Mouse (Mus musculus) cerebellum, postnatal 36 days (tissue): ENCODE data around the gene Nr1h4.
A peak's percentile ranks its signal among the peaks of the same experiment; 100 is the strongest.

ENCODE experiments used
- DNase-seq, 2 experiments: peaks; one replicate each; pipeline ENCODE4 v3.0.0; 2021 to 2022; ENCODE audit warnings: mixed read lengths in 2 of 2

Nr1h4 gene

DNA sequence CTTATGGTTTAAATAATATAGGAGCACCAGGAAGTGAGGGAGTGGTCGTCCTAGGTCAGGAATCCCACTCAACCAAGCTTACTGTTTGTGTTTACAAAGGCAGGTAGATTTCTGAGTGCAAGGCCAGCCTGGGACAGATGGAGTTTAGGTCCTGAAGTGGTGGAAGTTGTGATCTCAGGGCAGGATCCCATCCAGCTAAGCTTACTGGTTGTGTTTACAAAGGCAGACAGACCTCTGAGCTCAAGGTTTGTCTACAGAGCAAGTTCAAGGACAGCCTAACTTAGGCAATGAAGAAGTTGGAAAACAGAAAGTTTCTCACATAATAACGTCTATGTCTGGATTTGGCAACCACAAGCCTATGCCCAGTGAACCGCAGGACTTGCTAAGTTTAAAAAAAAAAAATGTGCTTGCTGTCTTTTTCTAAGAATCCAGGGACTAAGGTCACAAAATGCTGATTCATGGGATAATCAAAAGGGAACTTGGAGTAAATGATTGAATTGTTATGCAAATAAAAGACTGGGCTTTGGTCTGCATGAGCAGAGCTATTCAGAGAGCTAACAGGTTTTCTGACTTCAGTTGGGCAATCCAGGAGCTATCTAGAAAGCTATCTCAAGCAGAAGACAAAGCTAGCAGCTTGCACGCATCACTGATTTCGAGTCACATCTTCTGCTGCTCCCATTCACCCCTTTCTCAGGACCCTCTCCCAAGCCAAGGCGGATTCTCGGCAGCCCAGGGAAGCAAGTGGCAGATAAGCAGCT, 62.6 kb downstream of the Nr1h4 start:
- DNase-seq = no peak

DNA sequence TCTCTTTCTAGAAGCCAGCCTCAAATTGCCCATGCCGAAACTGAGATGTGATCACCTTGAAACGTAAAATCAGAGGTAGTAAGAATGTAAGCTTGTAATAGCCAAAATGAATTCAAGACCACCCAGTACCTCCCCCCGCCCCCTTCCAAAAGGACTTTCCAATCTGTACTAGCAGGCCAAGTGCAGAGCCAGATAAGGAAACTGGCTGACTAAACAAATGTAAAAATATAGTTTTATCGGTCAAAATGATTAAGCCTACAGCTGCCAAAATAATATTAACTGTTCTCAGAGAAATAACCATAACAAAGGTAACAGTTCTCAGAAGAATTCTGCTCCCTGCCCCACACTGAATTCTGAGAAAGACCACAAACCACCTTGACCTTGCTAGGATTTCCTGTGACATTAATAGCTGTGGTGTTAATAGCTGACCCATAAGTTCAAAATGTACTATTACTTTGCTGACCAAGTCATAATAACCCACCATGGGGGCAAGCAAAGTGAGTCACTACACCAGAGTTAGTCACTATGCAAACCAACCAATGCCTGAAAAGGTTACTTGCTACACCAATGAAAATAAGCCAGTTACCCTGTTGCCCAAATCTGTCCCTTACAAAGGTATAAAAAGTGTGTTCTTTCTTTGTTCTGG, 68.5 kb downstream of the Nr1h4 start:
- DNase-seq = no peak

GRCm38 (mm10) chr10:89462890-89463289, 70.5 kb downstream of the Nr1h4 start:
- no peak for DNase-seq

- DNase-seq = peak; percentile 59 to 81
These were observed 71.4 kb downstream of the Nr1h4 start for GRCm38 (mm10) chr10:89461856-89462507.

DNA sequence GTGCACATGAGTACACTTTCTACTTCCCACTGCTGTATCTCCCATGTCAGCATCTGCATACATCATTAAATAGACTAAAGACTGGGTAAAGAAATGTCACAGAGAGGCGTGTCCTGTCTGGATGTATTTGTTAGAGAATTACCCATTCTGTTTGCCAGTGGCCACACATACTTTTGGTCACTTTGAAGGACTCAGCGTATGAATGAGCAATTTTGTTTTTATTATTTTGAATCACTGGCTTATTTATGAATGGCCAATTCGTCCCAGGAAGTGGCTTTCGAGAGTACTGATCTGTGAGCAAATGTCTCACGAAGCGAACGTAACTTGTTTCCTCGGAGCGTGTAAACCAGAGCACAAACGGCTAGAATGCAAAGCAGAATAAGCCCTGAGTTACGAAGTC, 72.4 kb downstream of the Nr1h4 start:
- no peak for DNase-seq

GRCm38 (mm10) chr10:89458770-89459169, 74.6 kb downstream of the Nr1h4 start:
- DNase-seq = no peak

GRCm38 (mm10) chr10:89453794-89454193, 79.6 kb downstream of the Nr1h4 start:
- no peak for DNase-seq

- DNase-seq = no peak
These were observed 80.2 kb downstream of the Nr1h4 start for GRCm38 (mm10) chr10:89453068-89453641.

GRCm38 (mm10) chr10:89450411-89450810, 83.0 kb downstream of the Nr1h4 start:
- peak; percentile 18 to 21 for DNase-seq

DNA sequence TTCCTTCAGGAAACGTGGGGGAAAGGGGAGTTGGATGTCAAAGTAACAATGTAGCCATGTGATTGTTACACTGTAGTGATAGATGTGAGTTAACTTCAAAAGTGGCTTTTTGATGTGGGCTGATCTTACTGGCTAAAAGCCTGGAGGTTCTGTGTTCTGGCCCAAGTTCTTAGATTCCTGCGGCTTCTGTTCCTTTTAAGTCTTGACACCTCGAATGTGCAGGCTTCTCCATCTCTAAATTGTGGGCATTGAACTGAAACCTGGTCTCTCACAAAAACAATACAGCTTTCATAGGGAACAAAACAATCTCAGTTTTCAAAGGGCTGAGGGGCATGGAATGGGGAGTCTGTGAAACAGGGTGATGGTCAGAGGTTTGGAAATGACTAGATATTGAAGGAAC, 89.0 kb downstream of the Nr1h4 start:
- DNase-seq = no peak

DNA sequence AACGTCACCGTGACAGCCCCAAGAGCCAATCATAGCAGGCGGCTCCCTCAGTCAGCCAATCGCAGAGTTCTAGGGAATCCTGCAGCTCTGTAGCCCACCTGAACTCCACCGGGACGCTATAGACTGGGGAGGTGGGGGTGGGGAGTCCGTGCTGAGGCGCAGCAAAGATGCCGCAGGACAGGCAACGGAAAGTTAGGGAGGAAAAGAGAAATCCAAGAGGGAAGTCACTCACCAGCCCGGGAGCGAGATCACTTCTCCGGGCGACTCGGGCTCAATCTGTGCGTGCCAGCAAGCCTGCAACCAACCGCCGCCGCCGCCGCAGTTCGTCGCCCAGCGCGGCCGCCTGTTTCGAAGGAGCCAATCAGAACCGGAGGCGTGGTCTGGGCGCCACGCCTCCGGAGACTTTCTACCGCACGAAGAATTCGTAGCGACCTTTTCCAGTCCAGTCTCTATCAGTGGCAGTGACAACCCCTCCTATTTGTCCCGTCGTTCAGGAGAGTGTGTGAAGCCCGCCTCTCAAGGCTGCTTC, 89.7 kb downstream of the Nr1h4 start, which contains the start of gene Gas2l3:
TSS of gene Gas2l3 (minus strand) at position 345 of the 529 bp plus-strand sequence.
- DNase-seq = peak; percentile 74 to 76

GRCm38 (mm10) chr10:89443115-89443622, 90.2 kb downstream of the Nr1h4 start:
- no peak for DNase-seq

DNA sequence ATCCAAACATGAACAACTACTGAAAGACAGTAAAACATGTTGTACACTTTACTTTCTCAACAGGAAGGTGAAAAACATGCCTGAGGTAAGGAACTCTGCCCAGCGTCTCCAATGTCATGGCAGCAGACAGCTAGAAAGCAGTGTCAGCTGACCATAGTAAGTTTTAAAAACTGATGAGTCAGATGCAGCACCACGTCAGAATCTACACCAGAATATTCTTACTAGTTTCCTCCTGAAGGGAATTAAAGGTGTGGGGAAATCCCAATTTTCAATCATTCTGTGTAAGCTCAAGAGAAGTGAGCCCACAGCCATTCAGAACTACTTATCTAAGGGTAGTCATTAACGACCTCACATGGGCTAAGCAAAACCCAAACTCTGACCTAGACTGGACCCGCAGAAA, 90.7 kb downstream of the Nr1h4 start:
- DNase-seq = no peak

DNA sequence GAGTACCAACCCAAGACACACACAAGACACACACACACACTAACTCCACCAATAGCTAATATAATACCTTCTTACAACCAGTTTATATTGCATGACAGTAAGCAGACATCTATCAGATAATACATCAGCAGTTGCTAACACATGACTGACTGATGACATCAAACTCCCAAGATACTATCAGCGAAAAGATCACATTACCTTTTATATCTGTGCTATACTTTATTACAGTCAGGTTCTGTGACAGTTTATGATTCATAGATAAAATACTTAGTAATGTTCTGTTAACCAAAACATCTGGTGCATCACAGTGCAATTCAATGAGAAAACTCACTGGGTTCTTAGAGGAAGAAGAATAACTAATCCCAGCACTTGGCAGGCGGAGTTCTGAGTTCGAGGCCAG, 91.4 kb downstream of the Nr1h4 start:
- no peak for DNase-seq

DNA sequence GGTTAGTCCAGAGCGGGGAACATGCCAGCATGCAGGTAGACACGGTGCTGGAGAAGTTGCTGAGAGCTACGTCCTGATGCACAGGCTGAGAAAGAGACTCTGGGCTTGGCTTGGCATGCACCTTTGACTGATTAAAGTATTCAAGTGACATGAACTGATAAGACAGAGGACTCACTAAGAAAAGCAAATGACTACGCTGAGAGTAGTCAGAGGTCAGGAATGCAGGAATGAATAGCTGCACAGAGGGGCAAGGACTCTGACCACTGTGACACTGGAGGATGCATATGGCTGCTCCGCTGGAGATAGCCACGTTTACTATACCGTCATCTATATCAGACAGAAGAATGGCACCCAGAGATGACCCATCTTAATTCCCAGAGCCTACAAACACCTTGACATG, 94.0 kb downstream of the Nr1h4 start:
- no peak for DNase-seq

DNA sequence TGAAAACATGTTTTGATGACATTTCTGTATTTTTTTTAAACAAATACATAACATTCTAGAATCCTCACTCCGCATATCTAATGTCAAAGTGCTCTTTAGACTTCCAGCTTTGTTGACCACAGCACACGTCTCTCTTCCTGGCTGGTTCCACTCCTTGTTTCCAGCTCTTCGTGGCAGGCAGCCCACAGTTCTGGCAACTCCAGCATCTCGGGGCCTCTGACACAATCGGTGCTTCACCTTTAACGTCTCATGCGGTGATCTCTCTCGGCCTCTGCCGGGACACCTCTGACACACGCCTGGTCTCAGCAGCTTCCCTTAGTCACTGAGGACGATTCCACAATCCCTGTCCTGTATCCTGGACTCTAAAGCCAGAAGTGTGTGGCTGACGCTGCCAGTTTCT, 95.4 kb downstream of the Nr1h4 start:
- DNase-seq = no peak

GRCm38 (mm10) chr10:89437472-89437871, 95.9 kb downstream of the Nr1h4 start:
- no peak for DNase-seq

DNA sequence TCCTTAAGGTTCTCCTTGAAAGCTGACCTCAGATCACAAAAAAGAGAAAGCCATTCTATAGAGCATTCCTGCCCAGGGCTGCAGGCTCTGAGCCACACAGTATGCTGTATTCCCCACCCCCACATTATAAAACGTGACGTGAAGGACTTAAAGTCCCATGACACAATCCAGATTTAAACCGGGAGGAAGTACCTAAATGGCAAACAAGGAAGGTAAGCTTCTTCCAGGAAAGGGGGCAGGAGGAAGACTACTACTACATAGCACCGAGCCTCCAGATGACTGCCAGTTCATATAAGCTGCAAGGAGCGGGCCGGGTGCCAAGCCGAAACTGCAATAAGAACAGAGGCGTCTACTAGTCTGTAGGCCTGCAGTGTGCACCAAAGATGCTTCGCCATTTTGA, 97.5 kb downstream of the Nr1h4 start:
- DNase-seq = no peak

GRCm38 (mm10) chr10:89435413-89435812, 98.0 kb downstream of the Nr1h4 start:
- no peak for DNase-seq

DNA sequence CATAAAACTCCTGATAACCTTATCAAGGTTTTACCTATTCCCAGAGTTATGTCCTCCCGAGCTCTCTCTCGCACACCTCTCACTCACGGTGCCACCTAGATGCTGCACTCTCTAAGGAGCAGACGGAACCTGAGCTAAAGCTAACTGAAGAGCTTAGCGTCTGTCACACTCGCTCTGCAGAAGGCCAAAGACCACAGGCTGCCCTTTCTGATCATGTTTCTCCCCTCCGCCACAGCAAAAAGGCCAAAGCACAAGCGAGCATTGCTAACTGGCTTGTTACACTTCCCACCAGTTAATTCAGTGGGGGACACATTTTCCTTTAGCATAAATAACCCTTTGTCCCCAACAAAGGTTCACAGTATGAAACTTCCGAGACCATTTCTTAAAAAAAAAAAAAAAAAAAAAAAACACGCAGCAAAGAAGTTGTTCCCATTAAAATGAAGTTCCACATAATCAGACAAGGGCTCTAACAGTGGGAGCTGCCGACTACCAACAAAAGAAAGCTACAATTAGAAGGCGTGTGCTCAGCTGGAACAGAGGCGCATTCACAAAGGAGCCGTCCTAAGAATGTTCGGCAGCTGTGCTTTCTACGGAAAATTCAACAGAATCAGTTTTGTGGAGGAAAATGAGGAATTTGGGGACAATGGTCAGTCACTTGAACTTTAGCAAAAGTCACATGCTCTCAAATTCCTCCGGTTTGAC, 98.7 kb downstream of the Nr1h4 start:
- no peak for DNase-seq

- DNase-seq = no peak
These were observed 100.6 kb downstream of the Nr1h4 start for GRCm38 (mm10) chr10:89432743-89433142.

DNA sequence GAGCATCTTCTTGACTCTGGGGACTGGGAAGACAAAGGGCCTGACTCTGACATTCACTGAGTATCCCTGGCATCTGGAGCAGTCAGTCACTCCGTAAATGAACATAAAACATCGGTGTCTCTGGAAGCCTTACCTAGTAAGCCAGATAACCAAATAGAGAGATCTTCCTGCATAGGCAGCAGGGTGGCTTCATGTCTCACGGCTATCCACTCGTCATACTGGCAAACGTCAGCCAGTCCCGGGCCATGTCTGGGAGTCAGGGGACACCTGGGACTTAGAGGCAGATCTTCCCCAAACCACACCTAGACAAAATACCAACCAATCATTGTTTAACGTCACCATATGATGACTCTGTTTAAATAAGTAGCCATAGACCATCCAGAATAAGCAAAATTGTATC, 102.6 kb downstream of the Nr1h4 start:
- DNase-seq = no peak
